Mouse (Mus musculus) midbrain, embryonic 16.5 days (tissue): Measurements from ENCODE around the gene Gm20388. TPM values are rescaled to one million over a fixed set of nuclear protein-coding genes. Genes with fewer than 3 reads are reported as not detected.

ENCODE experiments used
- ATAC-seq: fragments of 200-750 bp; cut with Nextera tagmentation; 2 replicates; pipeline ENCODE4 v1.8.0; 2017; ENCODE audit warnings: moderate TSS enrichment
- H3K27ac ChIP-seq: fragments of 300-500 bp; sonication (generic); 2 replicates; pipeline ENCODE4 v1.5.1; 2014; ENCODE audit warnings: mild to moderate bottlenecking, low read length, mixed read lengths
- H3K27me3 ChIP-seq: fragments of 300-500 bp; sonication (generic); 2 replicates; pipeline ENCODE4 v1.6.1; 2014; ENCODE audit warnings: low read depth, low read length, mixed read lengths; ENCODE audit not compliant: control insufficient read depth, insufficient read depth
- H3K36me3 ChIP-seq: fragments of 300-500 bp; sonication (generic); 2 replicates; pipeline ENCODE4 v1.6.1; 2014; ENCODE audit warnings: mild to moderate bottlenecking, low read length, moderate library complexity, mixed read lengths; ENCODE audit not compliant: control insufficient read depth, insufficient read depth
- H3K4me1 ChIP-seq: fragments of 300-500 bp; sonication (generic); 2 replicates; pipeline ENCODE4 v1.6.1; 2014; ENCODE audit warnings: mild to moderate bottlenecking, low read length, mixed read lengths; ENCODE audit not compliant: control insufficient read depth, insufficient read depth
- H3K4me2 ChIP-seq: fragments of 300-500 bp; sonication (generic); 2 replicates; pipeline ENCODE4 v1.6.1; 2014; ENCODE audit warnings: mild to moderate bottlenecking, low read length, mixed read lengths
- H3K4me3 ChIP-seq: fragments of 300-500 bp; sonication (generic); 2 replicates; pipeline ENCODE4 v1.5.1; 2014; ENCODE audit warnings: low read depth, mild to moderate bottlenecking, low read length, moderate library complexity, mixed read lengths
- H3K9ac ChIP-seq: fragments of 300-500 bp; sonication (generic); 2 replicates; pipeline ENCODE4 v1.6.1; 2014; ENCODE audit warnings: low read depth, low read length, mixed read lengths
- H3K9me3 ChIP-seq: fragments of 300-500 bp; sonication (generic); replicated peaks from 2 replicates; pipeline ENCODE4 v1.6.1; 2014; ENCODE audit warnings: mild to moderate bottlenecking, low read length, mixed read lengths; ENCODE audit not compliant: control insufficient read depth, poor library complexity, severe bottlenecking
- WGBS: fragments of 180-500 bp; shearing (Covaris S2); extraction: QIAGEN DNeasy Blood & Tissue Kit; methylation state at CpG from one replicate; pipeline ENCODE4 v1.1.7; 2014; 5-methylcytosine and 5-hydroxymethylcytosine counted together
- polyA plus RNA-seq: library from polyadenylated mRNA; unstranded; fragments of >200 nt; fragmentation: Nextera tagmentation; extraction: Ambion mirVana; gene quantifications from 2 replicates; pipeline ENCODE4 v1.2.1, GENCODE M21; 2015

Gm20388 gene
- polyA plus RNA-seq, 1 experiment from 2014 or later = 7.5 TPM

- Histone ChIP-seq H3K4me3 (no peak overlapping the region), H3K36me3 (no peaks in the 10 kb centered on the region), H3K4me1 (peaks cover 10% of the 10 kb centered on the region; the same call in 1 of the 2 replicates), H3K9me3 (no peaks in the 10 kb centered on the region), H3K27me3 (no peaks in the 10 kb centered on the region), H3K4me2 (no peak overlapping the region), H3K27ac (no peak overlapping the region), H3K9ac (no peak overlapping the region)
- 61% methylated on average over 2 of the region's 2 CpGs for WGBS
- ATAC-seq = no peak
These were observed 94.2 kb downstream of the Gm20388 start for GRCm38 (mm10) chr8:120004705-120005381.

GRCm38 (mm10) chr8:120006645-120007160, 96.1 kb downstream of the Gm20388 start:
- no peaks in the 10 kb centered on the region for H3K9me3 ChIP-seq
- peaks cover 5% of the 10 kb centered on the region; the same call in 1 of the 2 replicates for H3K4me1 ChIP-seq
- no peak overlapping the region for H3K4me2 ChIP-seq
- H3K27ac ChIP-seq = no peak overlapping the region
- no peak overlapping the region for H3K9ac ChIP-seq
- H3K4me3 ChIP-seq = no peak overlapping the region
- WGBS = 35% methylated on average over 9 of the region's 9 CpGs
- H3K27me3 ChIP-seq = no peaks in the 10 kb centered on the region
- no peaks in the 10 kb centered on the region for H3K36me3 ChIP-seq
- ATAC-seq = no peak

- no peak overlapping the region for H3K9ac ChIP-seq
- WGBS = 77% methylated on average over 9 of the region's 9 CpGs
- no peak overlapping the region for H3K4me2 ChIP-seq
- H3K4me1 ChIP-seq = peaks cover 5% of the 10 kb centered on the region; the same call in 1 of the 2 replicates
- no peak overlapping the region for H3K4me3 ChIP-seq
- no peaks in the 10 kb centered on the region for H3K9me3 ChIP-seq
- H3K36me3 ChIP-seq = no peaks in the 10 kb centered on the region
- H3K27me3 ChIP-seq = no peaks in the 10 kb centered on the region
- no peak overlapping the region for H3K27ac ChIP-seq
- no peak for ATAC-seq
These were observed 96.5 kb downstream of the Gm20388 start for GRCm38 (mm10) chr8:120007178-120007577.

GRCm38 (mm10) chr8:120009284-120009683, 98.6 kb downstream of the Gm20388 start:
- H3K9ac ChIP-seq = no peak overlapping the region
- no peaks in the 10 kb centered on the region for H3K36me3 ChIP-seq
- no peaks in the 10 kb centered on the region for H3K27me3 ChIP-seq
- H3K9me3 ChIP-seq = no peaks in the 10 kb centered on the region
- H3K27ac ChIP-seq = no peak overlapping the region
- no peak overlapping the region for H3K4me2 ChIP-seq
- WGBS = 70% methylated on average over 6 of the region's 6 CpGs
- no peak for ATAC-seq
- peaks cover 4% of the 10 kb centered on the region; the same call in 1 of the 2 replicates for H3K4me1 ChIP-seq
- H3K4me3 ChIP-seq = no peak overlapping the region

DNA sequence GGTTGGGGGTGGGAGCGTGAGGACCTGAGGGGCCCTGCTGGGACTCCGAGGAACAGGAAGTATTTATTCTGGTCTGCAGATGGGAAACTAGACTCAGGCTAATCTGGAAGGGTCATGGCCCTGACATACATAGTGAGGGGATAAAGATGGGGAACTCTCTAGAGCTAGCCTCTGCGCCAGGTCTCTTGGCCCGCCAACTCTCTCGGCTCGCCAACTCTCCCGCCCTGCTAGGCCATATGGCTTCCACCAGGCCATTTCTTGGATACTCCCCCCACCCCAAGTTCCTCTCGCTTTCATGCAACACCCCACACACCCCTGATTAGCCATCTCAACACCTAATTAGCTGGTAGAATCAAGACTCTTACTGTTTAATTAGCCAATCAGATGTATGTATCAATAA, 101.8 kb downstream of the Gm20388 start:
- no peak for ATAC-seq
- Histone ChIP-seq H3K4me3 (no peak overlapping the region), H3K4me2 (no peak overlapping the region), H3K36me3 (no peaks in the 10 kb centered on the region), H3K9me3 (no peaks in the 10 kb centered on the region), H3K27me3 (no peaks in the 10 kb centered on the region), H3K27ac (no peak overlapping the region), H3K4me1 (no peaks in the 10 kb centered on the region), H3K9ac (no peak overlapping the region)
- WGBS = 88% methylated on average over 8 of the region's 8 CpGs

DNA sequence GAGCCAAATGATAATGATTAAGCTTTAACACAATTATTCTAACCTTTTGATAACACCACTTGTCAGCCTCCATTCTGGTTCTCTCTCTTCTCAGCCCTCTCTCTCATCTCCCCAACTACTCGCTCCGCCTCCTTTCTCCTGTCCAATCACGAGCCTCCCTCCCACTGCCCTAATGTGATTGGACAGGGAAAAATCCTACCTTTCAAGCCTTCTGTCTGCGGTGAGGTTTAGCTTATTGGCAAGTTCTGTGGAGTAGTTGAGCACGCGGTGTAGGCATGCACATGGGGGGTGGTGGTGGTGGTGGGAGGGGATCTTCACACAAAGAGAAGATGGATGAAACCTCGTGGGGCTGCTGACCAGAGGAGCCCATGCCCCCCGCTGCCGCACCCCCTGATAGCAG, 102.3 kb downstream of the Gm20388 start:
- no peak overlapping the region for H3K4me3 ChIP-seq
- 35% methylated on average over 9 of the region's 9 CpGs for WGBS
- ATAC-seq = no peak
- no peaks in the 10 kb centered on the region for H3K4me1 ChIP-seq
- no peak overlapping the region for H3K27ac ChIP-seq
- H3K27me3 ChIP-seq = no peaks in the 10 kb centered on the region
- H3K36me3 ChIP-seq = no peaks in the 10 kb centered on the region
- no peaks in the 10 kb centered on the region for H3K9me3 ChIP-seq
- H3K9ac ChIP-seq = no peak overlapping the region
- H3K4me2 ChIP-seq = no peak overlapping the region

GRCm38 (mm10) chr8:120014267-120015023, 103.8 kb downstream of the Gm20388 start:
- Histone ChIP-seq H3K9me3 (no peaks in the 10 kb centered on the region), H3K36me3 (no peaks in the 10 kb centered on the region), H3K27ac (no peak overlapping the region), H3K4me2 (no peak overlapping the region), H3K4me1 (no peaks in the 10 kb centered on the region), H3K27me3 (no peaks in the 10 kb centered on the region), H3K9ac (no peak overlapping the region), H3K4me3 (no peak overlapping the region)
- ATAC-seq = no peak
- 77% methylated on average over 15 of the region's 15 CpGs for WGBS

- Histone ChIP-seq H3K36me3 (no peaks in the 10 kb centered on the region), H3K4me3 (no peak overlapping the region), H3K4me2 (no peak overlapping the region), H3K4me1 (no peaks in the 10 kb centered on the region; the same call in 1 of the 2 replicates), H3K27ac (no peak overlapping the region), H3K27me3 (no peaks in the 10 kb centered on the region), H3K9ac (no peak overlapping the region), H3K9me3 (no peaks in the 10 kb centered on the region)
- no peak for ATAC-seq
- WGBS = 88% methylated on average over 8 of the region's 8 CpGs
These were observed 105.3 kb downstream of the Gm20388 start for GRCm38 (mm10) chr8:120015916-120016315.

DNA sequence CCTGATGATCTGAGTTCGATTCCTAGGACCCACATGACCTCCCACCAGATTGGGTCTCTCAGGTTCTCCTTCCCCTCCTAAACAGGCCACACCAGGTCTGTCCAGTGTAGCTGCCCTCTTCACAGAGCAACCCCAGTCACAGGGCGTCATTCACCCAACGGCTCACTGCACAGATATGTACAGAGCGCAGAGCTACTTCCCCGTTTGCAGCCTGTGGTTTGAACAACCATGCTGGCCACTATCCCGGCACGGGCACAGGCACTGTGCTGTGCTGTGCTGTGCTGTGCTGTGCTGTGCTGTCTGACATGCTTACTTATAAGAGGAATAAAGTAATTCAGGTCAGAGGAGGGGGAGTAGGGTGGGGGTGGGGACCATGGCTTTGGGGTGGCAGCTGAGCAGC, 105.8 kb downstream of the Gm20388 start:
- 84% methylated on average over 7 of the region's 7 CpGs for WGBS
- no peak overlapping the region for H3K9ac ChIP-seq
- no peaks in the 10 kb centered on the region for H3K27me3 ChIP-seq
- H3K27ac ChIP-seq = no peak overlapping the region
- H3K36me3 ChIP-seq = no peaks in the 10 kb centered on the region
- no peaks in the 10 kb centered on the region for H3K9me3 ChIP-seq
- ATAC-seq = no peak
- H3K4me1 ChIP-seq = no peaks in the 10 kb centered on the region; the same call in 1 of the 2 replicates
- no peak overlapping the region for H3K4me2 ChIP-seq
- no peak overlapping the region for H3K4me3 ChIP-seq
